Mouse (Mus musculus): ENCODE measurements around the gene Bpifb5. TPM values are rescaled to one million over a fixed set of nuclear protein-coding genes. Genes with fewer than 3 reads are reported as not detected.
"Not testable (repeated sequence)": the region's sequence is repeated elsewhere in the genome, so short reads cannot be mapped to it uniquely, and the experiment has no call there.

Bpifb5 gene
- polyA plus RNA-seq, 1 experiment from 2014 or later, result not detected

- Histone ChIP-seq H3K4me1 (replicated peaks; ENCODE audit: control insufficient read depth, insufficient read depth, low read length) (no peaks in the 10 kb centered on the region), H3K27me3 (replicated peaks; ENCODE audit: control insufficient read depth, insufficient read depth, low read length) (no peaks in the 10 kb centered on the region), H3K9me3 (ENCODE audit: control insufficient read depth, low read length) (no peaks in the 10 kb centered on the region), H3K4me3 (ENCODE audit: low read depth, low read length) (no peak overlapping the region), H3K27ac (ENCODE audit: low read depth) (no peak overlapping the region), H3K4me2 (ENCODE audit: low read length) (no peak overlapping the region), H3K9ac (ENCODE audit: low read length) (no peak overlapping the region), H3K36me3 (ENCODE audit: control insufficient read depth, insufficient read depth, low read length) (no peaks in the 10 kb centered on the region)
- WGBS, result 14% methylated on average over 5 of the region's 5 CpGs
- ATAC-seq (replicated peaks; ENCODE audit: low FRiP score, low TSS enrichment, low read depth) (0 out of 2 replicates have a peak, but pooled peaks have one; percentile 38), DNase-seq (ENCODE audit: low spot score) (peak; percentile 85)
Measured at GRCm38 (mm10) chr2:154215191-154215590, 8.4 kb upstream of the Bpifb5 start.

DNA sequence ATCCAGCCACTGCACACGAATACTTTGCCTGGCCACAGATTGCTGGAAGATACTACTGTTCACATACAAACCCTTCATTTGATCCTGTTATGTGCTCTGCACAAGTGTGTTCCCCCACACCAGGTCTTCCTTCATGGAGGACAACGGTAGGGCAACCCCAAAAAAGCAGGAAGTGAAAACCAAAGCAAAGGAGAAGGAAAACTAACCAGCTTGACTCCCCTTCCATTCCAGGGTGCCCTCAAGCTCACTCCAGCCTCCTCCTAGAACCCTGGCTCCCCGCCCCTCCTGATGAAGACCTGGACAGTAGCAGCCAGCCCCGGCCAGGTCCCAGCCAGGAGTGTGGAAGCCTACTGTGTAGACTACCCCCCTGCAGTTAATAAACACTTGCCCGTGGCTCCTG, 3.6 kb upstream of the Bpifb5 start:
- H3K27ac ChIP-seq (ENCODE audit: low read depth), result no peak overlapping the region
- H3K9ac ChIP-seq (ENCODE audit: low read length), result no peak overlapping the region
- DNase-seq (ENCODE audit: low spot score) (no peak), ATAC-seq (replicated peaks; ENCODE audit: low FRiP score, low TSS enrichment, low read depth) (no peak)
- H3K4me1 ChIP-seq (replicated peaks; ENCODE audit: control insufficient read depth, insufficient read depth, low read length), result peaks cover 7% of the 10 kb centered on the region; the same call in 1 of the 2 replicates
- H3K36me3 ChIP-seq (ENCODE audit: control insufficient read depth, insufficient read depth, low read length), result no peaks in the 10 kb centered on the region
- H3K4me3 ChIP-seq (ENCODE audit: low read depth, low read length), result no peak overlapping the region
- H3K27me3 ChIP-seq (replicated peaks; ENCODE audit: control insufficient read depth, insufficient read depth, low read length), result no peaks in the 10 kb centered on the region
- H3K4me2 ChIP-seq (ENCODE audit: low read length), result no peak overlapping the region
- 70% methylated on average over 5 of the region's 5 CpGs for WGBS
- H3K9me3 ChIP-seq (ENCODE audit: control insufficient read depth, low read length), result no peaks in the 10 kb centered on the region

DNA sequence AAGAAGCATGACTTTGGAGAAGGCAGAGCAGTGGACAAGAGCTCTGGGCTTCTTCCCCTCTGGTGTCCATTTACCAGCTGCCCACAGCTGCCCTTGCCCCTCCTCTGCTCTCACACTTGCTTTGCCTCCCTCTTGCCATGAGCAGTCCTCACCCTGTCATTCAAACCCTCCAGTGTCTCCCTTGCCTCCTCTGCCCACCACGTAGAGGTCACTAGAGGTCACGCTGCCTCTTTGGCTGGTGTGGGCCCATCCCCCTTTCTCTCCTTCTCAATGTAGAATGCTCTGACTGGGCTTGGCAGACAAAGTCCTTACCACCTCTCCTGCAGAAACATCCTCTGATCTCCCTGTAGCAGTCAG, 353 bp downstream of the Bpifb5 start:
- H3K27me3 ChIP-seq (replicated peaks; ENCODE audit: control insufficient read depth, insufficient read depth, low read length), result no peaks in the 10 kb centered on the region
- no peak for ATAC-seq (replicated peaks; ENCODE audit: low FRiP score, low TSS enrichment, low read depth)
- H3K9ac ChIP-seq (ENCODE audit: low read length), result no peak overlapping the region
- H3K9me3 ChIP-seq (ENCODE audit: control insufficient read depth, low read length), result no peaks in the 10 kb centered on the region
- peaks cover 7% of the 10 kb centered on the region; the same call in 1 of the 2 replicates for H3K4me1 ChIP-seq (replicated peaks; ENCODE audit: control insufficient read depth, insufficient read depth, low read length)
- H3K4me2 ChIP-seq (ENCODE audit: low read length), result no peak overlapping the region
- WGBS, result 7% methylated on average over 2 of the region's 2 CpGs
- H3K36me3 ChIP-seq (ENCODE audit: control insufficient read depth, insufficient read depth, low read length), result no peaks in the 10 kb centered on the region
- no peak overlapping the region for H3K4me3 ChIP-seq (ENCODE audit: low read depth, low read length)
- no peak for DNase-seq (ENCODE audit: low spot score)
- H3K27ac ChIP-seq (ENCODE audit: low read depth), result no peak overlapping the region

DNA sequence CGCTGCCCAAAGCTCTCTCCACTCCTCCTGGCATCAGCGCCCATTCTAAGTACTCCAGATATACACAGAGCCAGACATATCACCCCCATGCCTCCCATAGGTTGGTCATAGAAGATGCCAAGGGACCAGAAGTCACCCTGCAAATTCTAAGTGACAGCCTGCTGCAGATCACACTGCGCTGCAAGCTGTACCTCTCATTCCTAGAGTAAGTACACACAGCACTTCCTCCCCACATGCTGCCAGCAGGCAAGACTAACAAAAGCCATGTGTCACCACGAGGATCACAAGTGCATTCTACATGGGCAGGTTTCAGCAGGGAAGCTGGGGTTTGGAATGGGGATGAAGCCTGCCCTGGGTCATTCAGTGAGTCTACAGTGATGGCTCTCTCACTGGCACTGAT, 3.4 kb downstream of the Bpifb5 start:
- H3K4me2 ChIP-seq (ENCODE audit: low read length), result no peak overlapping the region
- H3K9me3 ChIP-seq (ENCODE audit: control insufficient read depth, low read length), result no peaks in the 10 kb centered on the region
- no peaks in the 10 kb centered on the region for H3K27me3 ChIP-seq (replicated peaks; ENCODE audit: control insufficient read depth, insufficient read depth, low read length)
- 77% methylated on average over 4 of the region's 4 CpGs for WGBS
- no peak overlapping the region for H3K9ac ChIP-seq (ENCODE audit: low read length)
- H3K4me3 ChIP-seq (ENCODE audit: low read depth, low read length), result no peak overlapping the region
- no peak overlapping the region for H3K27ac ChIP-seq (ENCODE audit: low read depth)
- H3K36me3 ChIP-seq (ENCODE audit: control insufficient read depth, insufficient read depth, low read length), result no peaks in the 10 kb centered on the region
- no peak for ATAC-seq (replicated peaks; ENCODE audit: low FRiP score, low TSS enrichment, low read depth)
- peaks cover 7% of the 10 kb centered on the region; the same call in 1 of the 2 replicates for H3K4me1 ChIP-seq (replicated peaks; ENCODE audit: control insufficient read depth, insufficient read depth, low read length)
- DNase-seq (ENCODE audit: low spot score), result no peak

GRCm38 (mm10) chr2:154227830-154228229, 4.3 kb downstream of the Bpifb5 start:
- Histone ChIP-seq H3K4me1 (replicated peaks; ENCODE audit: control insufficient read depth, insufficient read depth, low read length) (peaks cover 7% of the 10 kb centered on the region; the same call in 1 of the 2 replicates), H3K27ac (ENCODE audit: low read depth) (no peak overlapping the region), H3K4me2 (ENCODE audit: low read length) (no peak overlapping the region), H3K36me3 (ENCODE audit: control insufficient read depth, insufficient read depth, low read length) (no peaks in the 10 kb centered on the region), H3K27me3 (replicated peaks; ENCODE audit: control insufficient read depth, insufficient read depth, low read length) (no peaks in the 10 kb centered on the region), H3K9me3 (ENCODE audit: control insufficient read depth, low read length) (no peaks in the 10 kb centered on the region), H3K4me3 (ENCODE audit: low read depth, low read length) (no peak overlapping the region), H3K9ac (ENCODE audit: low read length) (no peak overlapping the region)
- ATAC-seq (replicated peaks; ENCODE audit: low FRiP score, low TSS enrichment, low read depth) (no peak), DNase-seq (ENCODE audit: low spot score) (no peak)
- 85% methylated on average over 5 of the region's 5 CpGs for WGBS

- no peak overlapping the region for H3K27ac ChIP-seq (ENCODE audit: low read depth)
- H3K9me3 ChIP-seq (ENCODE audit: control insufficient read depth, low read length), result no peaks in the 10 kb centered on the region
- H3K27me3 ChIP-seq (replicated peaks; ENCODE audit: control insufficient read depth, insufficient read depth, low read length), result no peaks in the 10 kb centered on the region
- H3K36me3 ChIP-seq (ENCODE audit: control insufficient read depth, insufficient read depth, low read length), result no peaks in the 10 kb centered on the region
- 94% methylated on average over 6 of the region's 6 CpGs for WGBS
- no peak overlapping the region for H3K4me2 ChIP-seq (ENCODE audit: low read length)
- H3K9ac ChIP-seq (ENCODE audit: low read length), result no peak overlapping the region
- no peak overlapping the region for H3K4me3 ChIP-seq (ENCODE audit: low read depth, low read length)
- no peaks in the 10 kb centered on the region for H3K4me1 ChIP-seq (replicated peaks; ENCODE audit: control insufficient read depth, insufficient read depth, low read length)
- DNase-seq (ENCODE audit: low spot score) (no peak), ATAC-seq (replicated peaks; ENCODE audit: low FRiP score, low TSS enrichment, low read depth) (no peak)
Measured at GRCm38 (mm10) chr2:154233426-154233825, 9.9 kb downstream of the Bpifb5 start.

GRCm38 (mm10) chr2:154240771-154241170, 17.2 kb downstream of the Bpifb5 start:
- no peaks in the 10 kb centered on the region for H3K9me3 ChIP-seq (ENCODE audit: control insufficient read depth, low read length)
- H3K27ac ChIP-seq (ENCODE audit: low read depth), result no peak overlapping the region
- H3K4me3 ChIP-seq (ENCODE audit: low read depth, low read length), result no peak overlapping the region
- no peak for ATAC-seq (replicated peaks; ENCODE audit: low FRiP score, low TSS enrichment, low read depth)
- H3K27me3 ChIP-seq (replicated peaks; ENCODE audit: control insufficient read depth, insufficient read depth, low read length), result no peaks in the 10 kb centered on the region
- H3K4me2 ChIP-seq (ENCODE audit: low read length), result no peak overlapping the region
- no peak for DNase-seq (ENCODE audit: low spot score)
- H3K9ac ChIP-seq (ENCODE audit: low read length), result no peak overlapping the region
- no peaks in the 10 kb centered on the region for H3K36me3 ChIP-seq (ENCODE audit: control insufficient read depth, insufficient read depth, low read length)
- WGBS, result 81% methylated on average over 6 of the region's 6 CpGs
- H3K4me1 ChIP-seq (replicated peaks; ENCODE audit: control insufficient read depth, insufficient read depth, low read length), result no peaks in the 10 kb centered on the region

DNA sequence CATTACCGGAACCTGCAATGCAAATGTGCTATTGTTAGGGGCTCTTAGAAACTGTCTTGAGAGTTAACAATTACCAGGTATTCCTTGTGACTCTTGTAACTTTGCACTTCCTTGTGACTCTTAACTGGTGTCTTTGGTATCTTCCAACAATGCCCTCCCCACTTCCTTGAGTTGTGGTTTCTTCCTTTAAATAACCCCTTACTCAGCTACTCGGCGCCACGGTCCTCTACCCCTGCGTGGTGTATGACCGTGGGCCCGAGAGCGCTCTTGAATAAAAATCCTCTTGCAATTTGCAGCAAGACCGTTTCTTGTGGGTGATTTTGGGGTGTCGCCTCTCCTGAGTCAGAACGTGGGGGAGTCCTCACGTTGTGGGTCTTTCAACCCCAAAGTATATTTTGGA, 19.2 kb downstream of the Bpifb5 start:
- not testable (repeated sequence) for H3K9me3 ChIP-seq (ENCODE audit: control insufficient read depth, low read length); H3K36me3 ChIP-seq (ENCODE audit: control insufficient read depth, insufficient read depth, low read length); ATAC-seq (replicated peaks; ENCODE audit: low FRiP score, low TSS enrichment, low read depth); H3K9ac ChIP-seq (ENCODE audit: low read length); DNase-seq (ENCODE audit: low spot score); H3K4me1 ChIP-seq (replicated peaks; ENCODE audit: control insufficient read depth, insufficient read depth, low read length); H3K27ac ChIP-seq (ENCODE audit: low read depth); H3K27me3 ChIP-seq (replicated peaks; ENCODE audit: control insufficient read depth, insufficient read depth, low read length); H3K4me3 ChIP-seq (ENCODE audit: low read depth, low read length); H3K4me2 ChIP-seq (ENCODE audit: low read length)
- WGBS, result 95% methylated on average over 11 of the region's 12 CpGs

DNA sequence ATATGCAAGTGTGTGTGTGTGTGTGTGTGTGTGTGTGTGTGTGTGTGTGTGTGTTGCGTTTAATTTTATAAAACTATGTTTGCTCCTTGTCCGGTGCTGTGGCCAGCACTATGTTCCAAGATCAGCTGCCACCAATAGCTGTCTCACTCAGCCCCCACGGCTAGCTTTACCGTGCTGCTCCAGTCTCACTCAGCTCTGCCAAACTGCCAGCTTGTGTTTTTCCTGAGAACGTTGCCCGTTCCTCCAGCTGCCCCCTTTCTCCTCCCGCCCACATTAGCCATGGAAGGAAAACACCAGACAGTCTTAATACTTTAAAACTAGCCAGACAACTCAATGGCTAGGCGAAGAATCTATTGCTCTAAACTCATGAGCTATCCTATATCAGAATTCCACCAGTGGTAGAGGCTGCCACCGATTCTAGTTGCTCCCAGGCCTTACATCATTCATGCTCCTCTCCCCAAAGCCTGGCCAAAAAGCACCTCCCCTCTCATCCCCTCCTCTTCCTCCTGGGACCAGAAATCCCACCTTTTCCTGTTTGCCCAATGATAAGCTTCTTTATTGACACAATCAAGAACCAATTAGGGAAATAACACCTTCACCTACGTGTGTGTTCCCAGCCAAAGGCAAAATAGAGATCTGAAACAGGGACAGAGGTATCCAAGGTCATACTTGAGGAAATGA, 20.0 kb downstream of the Bpifb5 start:
- no peak overlapping the region for H3K4me3 ChIP-seq (ENCODE audit: low read depth, low read length)
- no peak for DNase-seq (ENCODE audit: low spot score)
- no peaks in the 10 kb centered on the region for H3K27me3 ChIP-seq (replicated peaks; ENCODE audit: control insufficient read depth, insufficient read depth, low read length)
- H3K4me1 ChIP-seq (replicated peaks; ENCODE audit: control insufficient read depth, insufficient read depth, low read length), result no peaks in the 10 kb centered on the region
- no peaks in the 10 kb centered on the region for H3K36me3 ChIP-seq (ENCODE audit: control insufficient read depth, insufficient read depth, low read length)
- WGBS, result 88% methylated on average over 10 of the region's 10 CpGs
- no peak overlapping the region for H3K9ac ChIP-seq (ENCODE audit: low read length)
- H3K9me3 ChIP-seq (ENCODE audit: control insufficient read depth, low read length), result no peaks in the 10 kb centered on the region
- no peak for ATAC-seq (replicated peaks; ENCODE audit: low FRiP score, low TSS enrichment, low read depth)
- no peak overlapping the region for H3K27ac ChIP-seq (ENCODE audit: low read depth)
- H3K4me2 ChIP-seq (ENCODE audit: low read length), result no peak overlapping the region
